Mouse (Mus musculus) heart, embryonic 15.5 days (tissue): ENCODE data around the gene N4bp2l1. TPM values are rescaled to one million over a fixed set of nuclear protein-coding genes. Genes with fewer than 3 reads are reported as not detected.
A peak's percentile ranks its signal among the peaks of the same experiment; 100 is the strongest.

ENCODE experiments used
- ATAC-seq: fragments of 200-750 bp; cut with Nextera tagmentation; replicated peaks from 2 replicates; pipeline ENCODE4 v1.8.0; 2017; ENCODE audit warnings: low read depth, moderate TSS enrichment; ENCODE audit not compliant: insufficient number of reproducible peaks, insufficient read depth, low FRiP score
- H3K27ac ChIP-seq: fragments of 300-500 bp; sonication (generic); 2 replicates; pipeline ENCODE4 v1.5.1; 2015; ENCODE audit warnings: mild to moderate bottlenecking, inconsistent platforms
- H3K27me3 ChIP-seq: fragments of 300-500 bp; sonication (generic); 2 replicates; pipeline ENCODE4 v1.6.1; 2015; ENCODE audit warnings: inconsistent platforms
- H3K36me3 ChIP-seq: fragments of 300-500 bp; sonication (generic); 2 replicates; pipeline ENCODE4 v1.6.1; 2015; ENCODE audit warnings: mild to moderate bottlenecking, inconsistent platforms
- H3K4me1 ChIP-seq: fragments of 300-500 bp; sonication (generic); replicated peaks from 2 replicates; pipeline ENCODE4 v1.6.1; 2015; ENCODE audit warnings: inconsistent platforms
- H3K4me2 ChIP-seq: fragments of 300-500 bp; sonication (generic); 2 replicates; pipeline ENCODE4 v1.6.1; 2015; ENCODE audit warnings: inconsistent platforms, mild to moderate bottlenecking, moderate library complexity
- H3K4me3 ChIP-seq: fragments of 300-500 bp; sonication (generic); 2 replicates; pipeline ENCODE4 v1.5.1; 2015; ENCODE audit warnings: mild to moderate bottlenecking, inconsistent platforms
- H3K9ac ChIP-seq: fragments of 300-500 bp; sonication (generic); 2 replicates; pipeline ENCODE4 v1.6.1; 2015; ENCODE audit warnings: mild to moderate bottlenecking, inconsistent platforms
- H3K9me3 ChIP-seq: fragments of 300-500 bp; sonication (generic); replicated peaks from 2 replicates; pipeline ENCODE4 v1.6.1; 2016; ENCODE audit warnings: inconsistent platforms
- WGBS: fragments of 180-500 bp; shearing (Covaris S2); methylation state at CpG from one replicate; pipeline ENCODE4 v1.1.7; 2015; ENCODE audit warnings: mixed read lengths; 5-methylcytosine and 5-hydroxymethylcytosine counted together
- polyA plus RNA-seq: library from polyadenylated mRNA; unstranded; fragments of >200 nt; fragmentation: Nextera tagmentation; extraction: Ambion mirVana; gene quantifications from 2 replicates; pipeline ENCODE4 v1.2.1, GENCODE M21; 2015

The N4bp2l1 gene
- polyA plus RNA-seq, 1 experiment from 2014 or later, result 3.4 TPM

DNA sequence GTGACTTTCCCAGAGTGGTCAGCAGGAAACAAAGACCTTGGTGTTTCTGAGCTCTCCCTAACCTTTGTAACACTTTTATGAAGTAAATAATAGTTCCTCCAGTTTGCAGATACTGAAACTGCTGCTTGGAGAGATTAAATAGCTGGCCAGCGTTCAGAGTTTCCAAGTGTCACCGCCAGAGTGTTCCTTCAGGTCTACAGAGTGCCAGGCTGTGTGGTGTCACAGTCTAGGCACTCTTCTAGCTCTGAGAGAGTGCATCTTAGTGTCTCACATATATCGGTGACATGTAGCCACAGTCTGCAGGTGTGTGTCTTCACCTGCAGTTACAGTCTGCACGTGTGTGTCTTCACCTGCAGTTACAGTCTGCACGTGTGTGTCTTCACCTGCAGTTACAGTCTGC is 13.8 kb downstream of the N4bp2l1 start:
- no peaks in the 10 kb centered on the region for H3K27me3 ChIP-seq
- no peak overlapping the region for H3K27ac ChIP-seq
- no peaks in the 10 kb centered on the region for H3K36me3 ChIP-seq
- H3K4me1 ChIP-seq, result no peaks in the 10 kb centered on the region
- H3K4me2 ChIP-seq, result no peak overlapping the region
- no peak overlapping the region for H3K4me3 ChIP-seq
- H3K9me3 ChIP-seq, result no peaks in the 10 kb centered on the region
- no peak; the same call in 1 of the 2 replicates for ATAC-seq
- WGBS, result 69% methylated on average over 5 of the region's 5 CpGs
- no peak overlapping the region for H3K9ac ChIP-seq

DNA sequence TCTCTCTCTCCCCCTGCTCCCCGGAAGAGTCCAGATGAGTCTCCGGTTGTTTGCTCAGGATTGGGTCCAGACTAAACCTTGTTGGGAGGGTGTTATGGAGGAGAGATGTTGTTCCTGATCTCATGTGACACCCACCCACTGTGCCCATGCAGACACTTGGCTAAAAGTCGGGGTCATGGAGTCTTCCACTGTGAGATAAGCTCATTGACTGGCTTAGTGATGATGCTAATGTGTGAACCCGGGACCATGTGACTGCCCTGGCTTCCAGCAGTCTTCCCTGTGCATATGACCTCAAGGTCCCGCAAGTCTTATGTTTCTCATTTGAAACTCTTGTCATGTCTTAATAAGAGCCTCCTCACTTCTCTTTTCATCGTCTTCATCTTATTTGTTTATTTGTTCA is 15.8 kb downstream of the N4bp2l1 start:
- H3K9ac ChIP-seq, result no peak overlapping the region
- no peaks in the 10 kb centered on the region for H3K36me3 ChIP-seq
- WGBS, result 65% methylated on average over 6 of the region's 6 CpGs
- H3K27ac ChIP-seq, result no peak overlapping the region
- H3K27me3 ChIP-seq, result no peaks in the 10 kb centered on the region
- no peak overlapping the region for H3K4me2 ChIP-seq
- no peak overlapping the region for H3K4me3 ChIP-seq
- H3K9me3 ChIP-seq, result no peaks in the 10 kb centered on the region
- H3K4me1 ChIP-seq, result no peaks in the 10 kb centered on the region
- no peak for ATAC-seq

DNA sequence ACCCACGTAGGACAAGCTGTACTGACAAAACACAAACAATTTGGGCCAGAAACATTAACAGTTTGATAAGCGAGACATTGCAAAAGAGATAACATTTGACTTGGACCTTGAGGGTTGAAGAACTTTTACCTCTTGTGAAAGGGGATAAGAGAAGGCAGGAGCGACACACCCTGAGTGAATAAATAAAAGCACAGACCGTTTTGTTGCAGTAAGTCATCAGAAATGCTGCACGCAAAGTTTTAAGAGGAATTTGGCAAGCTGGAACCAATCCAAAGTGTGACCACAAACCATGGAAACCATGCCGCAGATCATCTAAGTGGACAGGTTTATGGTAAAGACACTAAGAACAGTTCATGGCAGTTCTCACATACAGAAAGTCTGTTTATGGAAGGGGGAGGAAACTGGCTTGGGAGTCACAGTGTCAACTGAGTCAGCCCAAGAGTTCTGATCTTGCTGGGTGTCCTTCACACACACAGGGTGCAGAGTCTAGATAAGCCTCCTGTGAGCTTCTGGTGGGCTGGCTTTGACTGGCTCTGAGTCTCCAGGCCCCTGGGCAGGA is 18.3 kb downstream of the N4bp2l1 start:
- Histone ChIP-seq H3K36me3 (no peaks in the 10 kb centered on the region), H3K27me3 (no peaks in the 10 kb centered on the region), H3K9me3 (no peaks in the 10 kb centered on the region), H3K4me3 (no peak overlapping the region), H3K9ac (no peak overlapping the region), H3K4me1 (0 out of 2 replicates have a peak, but pooled peaks cover 5% of the 10 kb centered on the region), H3K4me2 (no peak overlapping the region), H3K27ac (no peak overlapping the region)
- no peak for ATAC-seq
- WGBS, result 65% methylated on average over 6 of the region's 6 CpGs

DNA sequence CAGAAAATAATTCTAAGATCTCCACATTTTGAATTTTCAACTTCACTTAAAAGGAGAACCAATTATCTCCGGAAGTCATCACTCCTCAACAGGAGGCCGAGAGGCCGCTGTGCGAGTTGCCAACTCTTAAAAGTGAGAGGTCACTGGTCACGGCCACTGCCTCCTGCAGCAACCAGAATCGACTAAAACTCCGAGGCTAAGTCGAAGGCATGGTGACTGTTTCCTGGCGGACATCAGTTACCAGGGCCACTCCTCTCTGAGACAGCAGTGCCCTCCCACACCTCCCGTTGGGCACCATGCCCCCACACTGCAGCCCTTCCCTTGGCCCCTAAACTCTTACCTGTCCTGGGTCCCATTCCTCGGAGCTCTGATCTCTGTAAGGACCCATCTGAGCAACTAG is 20.2 kb downstream of the N4bp2l1 start:
- no peak overlapping the region for H3K27ac ChIP-seq
- peaks cover 6% of the 10 kb centered on the region; the same call in 1 of the 2 replicates for H3K36me3 ChIP-seq
- H3K4me2 ChIP-seq, result no peak overlapping the region
- WGBS, result 79% methylated on average over 11 of the region's 11 CpGs
- 0 out of 2 replicates have a peak, but pooled peaks cover 5% of the 10 kb centered on the region for H3K4me1 ChIP-seq
- no peak overlapping the region for H3K9ac ChIP-seq
- no peak overlapping the region for H3K4me3 ChIP-seq
- no peaks in the 10 kb centered on the region for H3K9me3 ChIP-seq
- ATAC-seq, result no peak
- H3K27me3 ChIP-seq, result no peaks in the 10 kb centered on the region

DNA sequence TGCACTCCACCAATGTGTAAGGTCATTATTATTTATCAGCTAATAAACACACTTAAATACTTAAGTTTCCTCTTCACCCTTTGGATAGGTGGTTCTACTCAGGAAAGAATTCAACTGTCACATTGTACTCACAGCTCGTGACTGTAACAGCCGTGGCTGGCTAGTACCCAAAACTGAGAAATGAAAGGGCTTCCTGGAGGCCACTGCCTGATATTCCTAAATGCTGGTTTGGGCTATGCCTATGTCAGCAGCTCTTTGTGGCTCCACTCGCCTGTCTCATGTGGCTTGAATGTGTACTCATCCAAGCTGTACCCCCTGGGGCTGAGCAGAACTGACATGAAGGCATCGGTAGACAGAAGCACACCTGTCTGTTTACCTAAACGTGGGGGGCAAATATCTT is 22.1 kb downstream of the N4bp2l1 start:
- peak overlapping the region; percentile 13; the same call in 1 of the 2 replicates for H3K27ac ChIP-seq
- ATAC-seq, result no peak; the same call in 1 of the 2 replicates

DNA sequence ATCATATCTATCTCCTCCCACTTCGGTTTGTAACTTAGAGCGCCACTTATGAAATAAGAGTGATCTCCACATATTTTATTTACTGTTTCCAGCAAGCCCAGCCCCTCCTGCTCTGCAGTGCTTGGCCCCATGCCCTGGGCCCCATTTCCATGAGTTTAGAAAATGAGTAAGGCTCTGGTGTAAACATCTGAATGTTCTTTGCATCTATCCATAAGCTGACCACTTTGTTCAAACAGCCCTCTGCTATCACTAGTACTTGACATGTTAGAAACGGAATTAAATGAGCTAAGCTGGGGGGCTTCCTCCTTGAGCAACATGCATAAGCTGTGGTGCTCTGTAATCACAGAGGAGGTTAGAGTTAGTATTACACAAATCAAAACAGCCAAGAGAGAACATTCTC is 22.6 kb downstream of the N4bp2l1 start:
- Histone ChIP-seq H3K36me3 (peaks cover 14% of the 10 kb centered on the region), H3K27me3 (no peaks in the 10 kb centered on the region), H3K4me3 (no peak overlapping the region), H3K4me1 (0 out of 2 replicates have a peak, but pooled peaks cover 5% of the 10 kb centered on the region), H3K27ac (0 out of 2 replicates have a peak overlapping the region, but pooled peaks have one; percentile 13), H3K9me3 (no peaks in the 10 kb centered on the region), H3K4me2 (no peak overlapping the region), H3K9ac (no peak overlapping the region)
- 70% methylated on average over 3 of the region's 3 CpGs for WGBS
- no peak for ATAC-seq

More for the DNA sequence above, 22.1 kb downstream of the N4bp2l1 start:
- 67% methylated on average over 5 of the region's 5 CpGs for WGBS
- H3K9me3 ChIP-seq, result no peaks in the 10 kb centered on the region
- H3K27me3 ChIP-seq, result no peaks in the 10 kb centered on the region
- H3K4me1 ChIP-seq, result 0 out of 2 replicates have a peak, but pooled peaks cover 5% of the 10 kb centered on the region
- no peak overlapping the region for H3K4me3 ChIP-seq
- H3K36me3 ChIP-seq, result peaks cover 9% of the 10 kb centered on the region
- H3K4me2 ChIP-seq, result no peak overlapping the region
- no peak overlapping the region for H3K9ac ChIP-seq

DNA sequence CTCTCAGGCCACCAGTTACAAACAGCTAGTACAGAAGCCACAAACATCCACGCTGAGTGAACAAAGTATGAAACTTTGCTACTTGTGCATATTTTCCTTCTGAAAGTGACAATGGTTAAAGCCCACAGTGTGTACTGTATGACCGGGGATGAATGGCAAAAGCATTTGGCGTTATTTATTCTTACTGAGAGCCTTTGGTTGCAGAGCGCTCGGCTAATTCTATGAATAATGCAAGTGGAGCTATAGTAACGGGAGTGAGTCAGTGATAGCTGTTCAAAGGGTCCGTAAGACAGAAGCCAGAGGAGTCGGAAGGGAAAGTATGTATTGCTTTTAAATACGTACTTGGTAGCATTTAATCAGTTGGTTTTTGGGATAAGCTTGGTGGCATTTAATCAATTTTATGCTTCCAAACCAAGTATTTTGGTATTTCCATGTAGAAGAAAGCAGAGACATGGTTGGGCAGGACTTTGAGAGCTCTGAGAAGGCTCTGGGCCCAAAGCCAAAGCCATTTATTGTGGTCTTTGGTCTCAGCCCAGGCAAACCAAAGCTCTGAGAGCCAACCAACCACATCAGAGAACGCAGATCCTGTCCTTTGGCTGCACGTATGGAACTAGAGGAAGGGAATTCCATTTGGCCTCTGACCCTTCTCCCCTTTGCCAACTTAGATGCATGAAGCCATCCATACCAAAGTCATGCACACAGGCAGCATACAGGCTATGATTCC is 26.3 kb downstream of the N4bp2l1 start:
- ATAC-seq, result no peak
- H3K4me2 ChIP-seq, result no peak overlapping the region
- WGBS, result 85% methylated on average over 11 of the region's 11 CpGs
- H3K9me3 ChIP-seq, result no peaks in the 10 kb centered on the region
- no peak overlapping the region for H3K9ac ChIP-seq
- no peaks in the 10 kb centered on the region for H3K27me3 ChIP-seq
- peaks cover 30% of the 10 kb centered on the region for H3K36me3 ChIP-seq
- H3K27ac ChIP-seq, result no peak overlapping the region
- 0 out of 2 replicates have a peak, but pooled peaks cover 5% of the 10 kb centered on the region for H3K4me1 ChIP-seq
- no peak overlapping the region for H3K4me3 ChIP-seq

DNA sequence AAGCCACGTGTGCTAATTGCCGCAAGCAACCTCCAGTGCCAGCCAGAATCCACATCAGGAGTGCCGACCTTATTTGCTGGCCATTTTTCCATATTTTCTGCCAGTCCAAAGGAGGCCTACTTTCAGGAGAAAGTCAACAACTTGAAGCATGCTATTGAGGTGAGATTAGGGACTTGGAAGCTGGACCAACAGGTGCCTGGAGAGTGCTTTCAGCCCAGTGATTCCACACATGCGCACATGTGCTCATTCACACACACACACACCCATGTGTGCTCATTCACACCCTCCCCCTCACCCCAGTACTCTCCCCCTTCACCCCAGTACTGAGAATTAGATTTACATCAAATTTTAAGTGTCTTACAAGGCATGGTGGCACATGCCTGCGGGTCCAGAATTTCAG is 30.0 kb downstream of the N4bp2l1 start:
- WGBS, result 89% methylated on average over 5 of the region's 5 CpGs
- no peak for ATAC-seq
- Histone ChIP-seq H3K9me3 (no peaks in the 10 kb centered on the region), H3K4me3 (no peak overlapping the region), H3K9ac (no peak overlapping the region), H3K4me2 (no peak overlapping the region), H3K27ac (no peak overlapping the region), H3K36me3 (peaks cover 32% of the 10 kb centered on the region), H3K27me3 (no peaks in the 10 kb centered on the region), H3K4me1 (no peaks in the 10 kb centered on the region)

DNA sequence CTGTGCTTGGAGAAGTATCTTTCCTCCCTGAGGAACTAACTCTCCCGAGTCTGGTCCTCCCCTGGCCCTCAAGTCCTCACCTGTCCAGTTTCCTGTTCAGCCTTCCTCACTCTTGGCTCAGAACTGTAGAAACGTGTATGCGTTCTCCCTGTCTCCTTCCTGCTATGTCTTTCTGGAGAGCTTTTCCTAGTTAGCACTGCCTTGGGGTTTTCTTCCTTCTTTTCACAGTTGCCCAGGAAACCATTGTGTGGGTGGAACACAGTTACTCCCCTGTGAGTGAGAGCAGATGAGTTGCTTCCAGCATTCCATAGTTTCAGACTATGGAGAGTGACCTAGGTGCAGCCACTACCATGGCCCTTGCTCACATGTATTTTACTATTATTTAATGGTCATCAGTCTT is 30.8 kb downstream of the N4bp2l1 start:
- ATAC-seq, result no peak
- peaks cover 39% of the 10 kb centered on the region for H3K36me3 ChIP-seq
- no peak overlapping the region for H3K9ac ChIP-seq
- no peak overlapping the region for H3K4me3 ChIP-seq
- H3K4me1 ChIP-seq, result no peaks in the 10 kb centered on the region
- no peaks in the 10 kb centered on the region for H3K9me3 ChIP-seq
- WGBS, result 63% methylated on average over 3 of the region's 3 CpGs
- no peak overlapping the region for H3K4me2 ChIP-seq
- no peak overlapping the region for H3K27ac ChIP-seq
- no peaks in the 10 kb centered on the region for H3K27me3 ChIP-seq

DNA sequence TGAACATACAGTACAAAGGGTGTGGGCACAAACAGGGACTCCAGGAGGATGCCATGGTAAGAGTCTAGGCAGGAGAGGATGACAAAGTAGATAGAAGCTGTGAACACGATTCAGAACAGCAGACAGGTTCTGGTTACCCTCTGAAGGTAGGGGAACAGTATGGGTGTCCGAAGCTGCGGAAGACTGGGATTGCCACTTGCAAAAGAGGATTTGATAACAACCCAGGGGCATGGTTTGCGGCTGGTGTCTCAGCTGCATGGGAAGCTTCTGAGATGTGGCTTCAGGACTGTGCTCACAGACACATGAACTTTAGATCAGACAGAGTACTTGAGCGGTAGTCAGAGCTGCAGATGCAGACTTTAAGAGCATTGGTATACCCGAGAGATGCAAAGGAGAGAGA is 32.6 kb downstream of the N4bp2l1 start:
- no peak overlapping the region for H3K27ac ChIP-seq
- H3K27me3 ChIP-seq, result no peaks in the 10 kb centered on the region
- no peak overlapping the region for H3K4me3 ChIP-seq
- H3K4me1 ChIP-seq, result no peaks in the 10 kb centered on the region
- no peak for ATAC-seq
- WGBS, result 88% methylated on average over 6 of the region's 6 CpGs
- no peaks in the 10 kb centered on the region for H3K9me3 ChIP-seq
- no peak overlapping the region for H3K9ac ChIP-seq
- H3K4me2 ChIP-seq, result no peak overlapping the region
- peaks cover 34% of the 10 kb centered on the region for H3K36me3 ChIP-seq

DNA sequence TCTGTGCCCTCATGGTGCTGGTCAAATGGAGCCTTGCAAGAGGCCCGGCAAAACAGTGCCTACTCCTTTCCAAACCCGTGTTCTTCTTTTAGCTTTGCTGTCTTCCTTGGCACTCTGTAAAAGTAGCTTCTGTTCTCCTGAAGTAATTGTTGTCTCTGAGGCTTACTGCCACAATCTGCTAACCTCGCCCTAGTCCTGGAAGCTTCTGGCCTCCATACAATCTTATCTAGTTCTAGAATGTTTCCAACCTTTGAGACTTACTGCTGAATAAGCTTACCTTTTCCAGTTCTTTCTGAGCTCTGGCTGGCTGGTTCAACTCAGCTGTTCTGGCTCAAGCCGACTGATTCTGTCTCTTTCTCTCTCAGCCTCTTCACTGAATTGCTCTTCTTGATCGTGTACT is 35.2 kb downstream of the N4bp2l1 start:
- H3K27me3 ChIP-seq, result no peaks in the 10 kb centered on the region
- H3K4me2 ChIP-seq, result no peak overlapping the region
- H3K27ac ChIP-seq, result no peak overlapping the region
- no peaks in the 10 kb centered on the region for H3K4me1 ChIP-seq
- no peak overlapping the region for H3K4me3 ChIP-seq
- 80% methylated on average over 5 of the region's 5 CpGs for WGBS
- H3K9me3 ChIP-seq, result no peaks in the 10 kb centered on the region
- no peak for ATAC-seq
- H3K36me3 ChIP-seq, result peaks cover 27% of the 10 kb centered on the region
- H3K9ac ChIP-seq, result no peak overlapping the region

DNA sequence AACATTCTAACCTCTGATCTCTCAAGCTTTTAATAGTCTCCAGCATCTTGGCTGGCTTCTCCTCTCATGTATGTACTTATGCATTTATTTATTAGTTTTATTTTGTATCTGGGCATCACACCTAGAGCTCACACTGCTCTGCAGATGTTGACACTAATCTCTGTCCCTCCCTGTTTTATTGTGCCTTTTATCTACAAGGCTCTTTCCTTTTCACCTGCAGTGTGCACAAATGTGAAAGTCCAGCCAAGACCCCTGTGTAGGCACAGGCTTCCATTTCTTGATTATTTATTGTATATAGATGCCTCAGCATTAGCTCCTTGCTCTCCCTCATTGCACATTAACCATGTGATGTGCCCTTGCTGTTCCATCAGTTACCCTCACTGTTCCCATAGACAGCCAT is 35.6 kb downstream of the N4bp2l1 start:
- Histone ChIP-seq H3K4me1 (no peaks in the 10 kb centered on the region), H3K9ac (no peak overlapping the region), H3K36me3 (peaks cover 23% of the 10 kb centered on the region; the same call in 1 of the 2 replicates), H3K27ac (no peak overlapping the region), H3K9me3 (no peaks in the 10 kb centered on the region), H3K4me3 (no peak overlapping the region), H3K4me2 (no peak overlapping the region), H3K27me3 (no peaks in the 10 kb centered on the region)
- no peak for ATAC-seq
